Mouse (Mus musculus) hindbrain, embryonic 15.5 days (tissue): Measurements from ENCODE around the gene Tmem117. TPM values are rescaled to one million over a fixed set of nuclear protein-coding genes. Genes with fewer than 3 reads are reported as not detected.

Source experiments
- ATAC-seq: fragments of 200-750 bp; cut with Nextera tagmentation; 2 replicates; pipeline ENCODE4 v1.8.0; 2017; ENCODE audit warnings: low read depth, moderate number of reproducible peaks, moderate TSS enrichment; ENCODE audit not compliant: low FRiP score
- H3K27ac ChIP-seq: fragments of 300-500 bp; sonication (generic); replicated peaks from 2 replicates; pipeline ENCODE4 v1.5.1; 2015; ENCODE audit warnings: mild to moderate bottlenecking, inconsistent platforms
- H3K27me3 ChIP-seq: fragments of 300-500 bp; sonication (generic); 2 replicates; pipeline ENCODE4 v1.6.1; 2015; ENCODE audit warnings: control low read depth, inconsistent platforms
- H3K36me3 ChIP-seq: fragments of 300-500 bp; sonication (generic); 2 replicates; pipeline ENCODE4 v1.6.1; 2015; ENCODE audit warnings: control low read depth, inconsistent platforms
- H3K4me1 ChIP-seq: fragments of 300-500 bp; sonication (generic); replicated peaks from 2 replicates; pipeline ENCODE4 v1.6.1; 2015; ENCODE audit warnings: control low read depth, inconsistent platforms
- H3K4me2 ChIP-seq: fragments of 300-500 bp; sonication (generic); 2 replicates; pipeline ENCODE4 v1.6.1; 2015; ENCODE audit warnings: moderate library complexity, mild to moderate bottlenecking, inconsistent platforms
- H3K4me3 ChIP-seq: fragments of 300-500 bp; sonication (generic); 2 replicates; pipeline ENCODE4 v1.5.1; 2015; ENCODE audit warnings: mild to moderate bottlenecking, inconsistent platforms
- H3K9ac ChIP-seq: fragments of 300-500 bp; sonication (generic); 2 replicates; pipeline ENCODE4 v1.6.1; 2015; ENCODE audit warnings: inconsistent platforms
- H3K9me3 ChIP-seq: fragments of 300-500 bp; sonication (generic); 2 replicates; pipeline ENCODE4 v1.6.1; 2016; ENCODE audit warnings: control low read depth, inconsistent platforms
- WGBS: fragments of 180-500 bp; shearing (Covaris S2); methylation state at CpG from one replicate; pipeline ENCODE4 v1.1.7; 2015; 5-methylcytosine and 5-hydroxymethylcytosine counted together
- polyA plus RNA-seq: library from polyadenylated mRNA; unstranded; fragments of >200 nt; fragmentation: Nextera tagmentation; extraction: Ambion mirVana; gene quantifications from 2 replicates; pipeline ENCODE4 v1.2.1, GENCODE M21; 2015

Tmem117 gene
- polyA plus RNA-seq, 1 experiment from 2014 or later, result 14.6 TPM

- Histone ChIP-seq H3K4me1 (peaks cover 12% of the 10 kb centered on the region; the same call in 1 of the 2 replicates), H3K36me3 (no peaks in the 10 kb centered on the region), H3K27ac (no peak overlapping the region), H3K4me3 (no peak overlapping the region), H3K27me3 (no peaks in the 10 kb centered on the region), H3K4me2 (no peak overlapping the region), H3K9me3 (no peaks in the 10 kb centered on the region), H3K9ac (no peak overlapping the region)
- WGBS, result 95% methylated on average over 8 of the region's 8 CpGs
- ATAC-seq, result no peak
Observed at GRCm38 (mm10) chr15:94793455-94793854, 164.4 kb downstream of the Tmem117 start.

DNA sequence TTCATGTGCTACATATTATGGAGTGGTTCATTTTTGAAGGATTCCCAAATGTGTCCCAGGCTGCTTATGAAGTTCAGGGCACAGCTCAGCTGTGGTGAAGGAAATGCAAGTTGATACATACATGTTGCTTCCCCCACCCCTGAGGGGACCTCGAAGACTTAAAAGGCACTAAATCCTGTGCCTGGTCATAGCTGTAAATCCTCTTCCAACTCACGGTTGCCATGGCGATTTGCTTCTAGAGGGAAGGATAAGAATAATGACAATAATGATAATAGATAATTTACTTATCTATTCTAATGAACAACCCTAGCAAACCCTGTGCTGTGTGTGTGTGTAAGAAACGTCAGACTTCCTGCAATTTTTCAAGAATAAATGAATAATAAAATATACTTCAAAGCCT, 166.5 kb downstream of the Tmem117 start:
- ATAC-seq, result no peak
- no peak overlapping the region for H3K4me2 ChIP-seq
- WGBS, result 53% methylated on average over 4 of the region's 4 CpGs
- H3K27ac ChIP-seq, result no peak overlapping the region
- no peaks in the 10 kb centered on the region for H3K9me3 ChIP-seq
- H3K27me3 ChIP-seq, result no peaks in the 10 kb centered on the region
- no peak overlapping the region for H3K9ac ChIP-seq
- no peaks in the 10 kb centered on the region for H3K36me3 ChIP-seq
- no peak overlapping the region for H3K4me3 ChIP-seq
- peaks cover 12% of the 10 kb centered on the region; the same call in 1 of the 2 replicates for H3K4me1 ChIP-seq

GRCm38 (mm10) chr15:94798236-94798635, 169.2 kb downstream of the Tmem117 start:
- H3K9me3 ChIP-seq, result no peaks in the 10 kb centered on the region
- H3K4me1 ChIP-seq, result peaks cover 12% of the 10 kb centered on the region; the same call in 1 of the 2 replicates
- WGBS, result 25% methylated on average over 3 of the region's 3 CpGs
- no peak overlapping the region for H3K4me2 ChIP-seq
- no peaks in the 10 kb centered on the region for H3K27me3 ChIP-seq
- no peak overlapping the region for H3K9ac ChIP-seq
- no peak overlapping the region for H3K27ac ChIP-seq
- no peak for ATAC-seq
- no peaks in the 10 kb centered on the region for H3K36me3 ChIP-seq
- no peak overlapping the region for H3K4me3 ChIP-seq

DNA sequence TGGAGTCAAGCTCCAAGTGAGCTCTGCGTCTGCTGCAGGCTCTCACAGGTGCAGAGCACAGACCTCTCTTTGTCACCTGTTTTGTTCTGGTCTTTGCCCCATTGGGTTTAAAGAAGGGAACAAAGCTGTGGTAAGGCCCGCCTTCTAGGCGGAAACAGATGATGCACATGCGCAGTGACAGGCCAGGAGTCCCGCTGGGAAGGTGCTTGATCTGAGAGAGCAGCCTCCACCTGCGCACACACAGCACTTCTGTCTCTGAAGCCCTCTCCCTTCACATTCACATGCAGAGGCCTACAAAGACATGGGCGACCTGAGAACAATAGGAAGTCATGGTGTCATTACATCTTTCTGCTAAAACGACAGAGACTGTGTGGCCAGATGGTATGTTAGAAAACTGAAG, 172.4 kb downstream of the Tmem117 start:
- no peak for ATAC-seq
- Histone ChIP-seq H3K4me3 (no peak overlapping the region), H3K36me3 (no peaks in the 10 kb centered on the region), H3K9ac (no peak overlapping the region), H3K27me3 (no peaks in the 10 kb centered on the region), H3K4me1 (0 out of 2 replicates have a peak, but pooled peaks cover 5% of the 10 kb centered on the region), H3K27ac (no peak overlapping the region), H3K4me2 (no peak overlapping the region), H3K9me3 (no peaks in the 10 kb centered on the region)
- 61% methylated on average over 8 of the region's 8 CpGs for WGBS

- WGBS, result 84% methylated on average over 17 of the region's 17 CpGs
- no peak for ATAC-seq
Observed at GRCm38 (mm10) chr15:94802820-94803219, 173.8 kb downstream of the Tmem117 start.

GRCm38 (mm10) chr15:94803624-94804342, 174.8 kb downstream of the Tmem117 start:
- Histone ChIP-seq H3K9ac (no peak overlapping the region), H3K27ac (no peak overlapping the region), H3K27me3 (no peaks in the 10 kb centered on the region), H3K4me1 (0 out of 2 replicates have a peak, but pooled peaks cover 5% of the 10 kb centered on the region), H3K4me2 (no peak overlapping the region), H3K36me3 (no peaks in the 10 kb centered on the region), H3K4me3 (no peak overlapping the region), H3K9me3 (no peaks in the 10 kb centered on the region)
- WGBS, result 57% methylated on average over 17 of the region's 17 CpGs
- ATAC-seq, result peak; percentile 66; the same call in 1 of the 2 replicates

More at GRCm38 (mm10) chr15:94802820-94803219, 173.8 kb downstream of the Tmem117 start:
- no peak overlapping the region for H3K4me3 ChIP-seq
- no peak overlapping the region for H3K9ac ChIP-seq
- no peaks in the 10 kb centered on the region for H3K36me3 ChIP-seq
- no peaks in the 10 kb centered on the region for H3K9me3 ChIP-seq
- no peak overlapping the region for H3K27ac ChIP-seq
- no peaks in the 10 kb centered on the region for H3K27me3 ChIP-seq
- no peak overlapping the region for H3K4me2 ChIP-seq
- 0 out of 2 replicates have a peak, but pooled peaks cover 5% of the 10 kb centered on the region for H3K4me1 ChIP-seq

GRCm38 (mm10) chr15:94806005-94806404, 177.0 kb downstream of the Tmem117 start:
- Histone ChIP-seq H3K9ac (no peak overlapping the region), H3K27ac (no peak overlapping the region), H3K4me1 (0 out of 2 replicates have a peak, but pooled peaks cover 5% of the 10 kb centered on the region), H3K4me3 (no peak overlapping the region), H3K27me3 (no peaks in the 10 kb centered on the region), H3K36me3 (no peaks in the 10 kb centered on the region), H3K9me3 (no peaks in the 10 kb centered on the region), H3K4me2 (no peak overlapping the region)
- ATAC-seq, result no peak
- WGBS, result 90% methylated on average over 3 of the region's 3 CpGs

GRCm38 (mm10) chr15:94811550-94811949, 182.5 kb downstream of the Tmem117 start:
- Histone ChIP-seq H3K27me3 (no peaks in the 10 kb centered on the region), H3K4me3 (no peak overlapping the region), H3K4me1 (peaks cover 9% of the 10 kb centered on the region; the same call in 1 of the 2 replicates), H3K9ac (no peak overlapping the region), H3K4me2 (no peak overlapping the region), H3K27ac (no peak overlapping the region; the same call in 1 of the 2 replicates), H3K36me3 (no peaks in the 10 kb centered on the region), H3K9me3 (no peaks in the 10 kb centered on the region)
- 49% methylated on average over 5 of the region's 5 CpGs for WGBS
- no peak for ATAC-seq

- ATAC-seq, result no peak
- 91% methylated on average over 15 of the region's 15 CpGs for WGBS
- no peaks in the 10 kb centered on the region for H3K36me3 ChIP-seq
- H3K9ac ChIP-seq, result no peak overlapping the region
- no peak overlapping the region for H3K27ac ChIP-seq
- H3K4me3 ChIP-seq, result no peak overlapping the region
- H3K27me3 ChIP-seq, result no peaks in the 10 kb centered on the region
- no peak overlapping the region for H3K4me2 ChIP-seq
- peaks cover 9% of the 10 kb centered on the region; the same call in 1 of the 2 replicates for H3K4me1 ChIP-seq
- H3K9me3 ChIP-seq, result no peaks in the 10 kb centered on the region
Observed at GRCm38 (mm10) chr15:94814213-94815100, 185.4 kb downstream of the Tmem117 start.

- Histone ChIP-seq H3K4me2 (no peak overlapping the region), H3K4me1 (no peaks in the 10 kb centered on the region)
- ATAC-seq, result no peak
Observed at GRCm38 (mm10) chr15:94835634-94836033, 206.6 kb downstream of the Tmem117 start.

GRCm38 (mm10) chr15:94838646-94839045, 209.6 kb downstream of the Tmem117 start:
- Histone ChIP-seq H3K4me1 (no peaks in the 10 kb centered on the region), H3K27ac (no peak overlapping the region), H3K4me3 (no peak overlapping the region), H3K27me3 (no peaks in the 10 kb centered on the region), H3K9ac (no peak overlapping the region), H3K9me3 (no peaks in the 10 kb centered on the region), H3K36me3 (no peaks in the 10 kb centered on the region), H3K4me2 (no peak overlapping the region)
- WGBS, result 73% methylated on average over 4 of the region's 4 CpGs
- ATAC-seq, result no peak

More at GRCm38 (mm10) chr15:94835634-94836033, 206.6 kb downstream of the Tmem117 start:
- Histone ChIP-seq H3K9me3 (no peaks in the 10 kb centered on the region), H3K4me3 (no peak overlapping the region), H3K27ac (no peak overlapping the region), H3K27me3 (no peaks in the 10 kb centered on the region), H3K9ac (no peak overlapping the region), H3K36me3 (no peaks in the 10 kb centered on the region)
- 93% methylated on average over 3 of the region's 3 CpGs for WGBS

DNA sequence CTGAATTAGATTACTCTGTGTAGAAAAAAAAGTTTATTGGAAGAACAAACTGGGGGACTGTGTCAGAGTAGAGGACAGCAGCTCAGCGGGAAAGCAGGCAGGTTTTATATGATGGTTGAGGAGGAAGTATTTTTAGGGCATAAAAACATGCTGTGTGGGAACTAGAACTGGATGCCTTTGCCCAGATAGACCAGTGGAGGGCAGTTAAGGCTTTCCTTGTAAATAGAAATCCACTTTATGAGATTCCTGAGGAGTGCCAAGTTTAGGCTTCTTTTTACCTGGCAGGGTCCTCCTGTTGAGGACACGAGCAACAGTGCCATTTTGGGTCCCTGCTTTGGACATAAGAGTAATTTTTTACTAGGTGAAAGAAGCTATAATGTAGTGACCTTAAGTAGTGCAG, 218.5 kb downstream of the Tmem117 start:
- no peaks in the 10 kb centered on the region for H3K36me3 ChIP-seq
- no peak for ATAC-seq
- WGBS, result 84% methylated on average over 2 of the region's 2 CpGs
- no peak overlapping the region for H3K27ac ChIP-seq
- no peak overlapping the region for H3K9ac ChIP-seq
- H3K4me3 ChIP-seq, result no peak overlapping the region
- H3K4me2 ChIP-seq, result no peak overlapping the region
- H3K4me1 ChIP-seq, result no peaks in the 10 kb centered on the region
- no peaks in the 10 kb centered on the region for H3K27me3 ChIP-seq
- H3K9me3 ChIP-seq, result no peaks in the 10 kb centered on the region
